Mouse (Mus musculus) stomach, embryonic 15.5 days (tissue): ENCODE results near the gene Ldb2. TPM values are rescaled to one million over a fixed set of nuclear protein-coding genes. Genes with fewer than 3 reads are reported as not detected.
A peak's percentile ranks its signal among the peaks of the same experiment; 100 is the strongest.

Experiments
- ATAC-seq: fragments of 200-750 bp; cut with Nextera tagmentation; 2 replicates; pipeline ENCODE4 v1.8.0; 2017; ENCODE audit warnings: low read depth, moderate number of reproducible peaks, moderate TSS enrichment; ENCODE audit not compliant: insufficient read depth, low FRiP score
- H3K27ac ChIP-seq: fragments of 300-500 bp; sonication (generic); 2 replicates; pipeline ENCODE4 v1.5.1; 2015; ENCODE audit warnings: mild to moderate bottlenecking, inconsistent platforms
- H3K27me3 ChIP-seq: fragments of 300-500 bp; sonication (generic); replicated peaks from 2 replicates; pipeline ENCODE4 v1.6.1; 2015; ENCODE audit warnings: inconsistent platforms
- H3K36me3 ChIP-seq: fragments of 300-500 bp; sonication (generic); 2 replicates; pipeline ENCODE4 v1.6.1; 2015; ENCODE audit warnings: inconsistent platforms
- H3K4me1 ChIP-seq: fragments of 300-500 bp; sonication (generic); 2 replicates; pipeline ENCODE4 v1.6.1; 2015; ENCODE audit warnings: inconsistent platforms
- H3K4me2 ChIP-seq: fragments of 300-500 bp; sonication (generic); 2 replicates; pipeline ENCODE4 v1.6.1; 2015; ENCODE audit warnings: mild to moderate bottlenecking, inconsistent platforms
- H3K4me3 ChIP-seq: fragments of 300-500 bp; sonication (generic); replicated peaks from 2 replicates; pipeline ENCODE4 v1.5.1; 2015; ENCODE audit warnings: inconsistent platforms
- H3K9ac ChIP-seq: fragments of 300-500 bp; sonication (generic); 2 replicates; pipeline ENCODE4 v1.6.1; 2015; ENCODE audit warnings: inconsistent platforms
- H3K9me3 ChIP-seq: fragments of 300-500 bp; sonication (generic); 2 replicates; pipeline ENCODE4 v1.6.1; 2016; ENCODE audit warnings: inconsistent platforms
- WGBS: fragments of 180-500 bp; shearing (Covaris S2); methylation state at CpG from one replicate; pipeline ENCODE4 v1.1.7; 2015; 5-methylcytosine and 5-hydroxymethylcytosine counted together
- polyA plus RNA-seq: library from polyadenylated mRNA; unstranded; fragments of >200 nt; fragmentation: Nextera tagmentation; extraction: Ambion mirVana; gene quantifications from 2 replicates; pipeline ENCODE4 v1.2.1, GENCODE M21; 2015

Ldb2 gene
- polyA plus RNA-seq, 1 experiment from 2014 or later = 41.4 TPM

DNA sequence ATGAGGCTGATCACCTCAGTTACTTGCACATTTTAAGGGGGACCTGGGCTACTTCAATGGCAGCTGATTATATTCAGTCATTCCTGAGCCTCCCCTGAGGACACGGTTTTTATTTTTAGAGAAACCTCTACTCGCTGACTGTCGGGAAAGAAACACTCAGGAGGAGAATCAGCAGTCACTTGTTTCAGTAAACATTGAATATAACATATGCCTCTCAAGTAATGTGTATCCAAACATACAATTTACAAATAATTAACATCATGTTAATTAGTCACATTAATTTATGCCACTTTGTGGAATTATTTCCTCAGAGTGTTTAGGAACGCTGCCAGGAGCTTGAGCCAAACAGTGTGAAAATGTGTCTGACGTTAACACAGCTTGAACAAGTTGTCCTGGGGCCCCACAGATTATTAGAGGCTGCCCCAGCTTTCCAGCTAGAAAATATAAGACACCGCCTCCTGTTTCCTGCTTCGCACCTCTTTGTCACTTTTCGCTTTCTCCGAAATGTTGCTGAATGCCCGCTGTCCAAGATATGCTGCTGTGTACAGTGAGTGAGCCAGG is 219.5 kb downstream of the Ldb2 start:
- no peak overlapping the region for H3K27ac ChIP-seq
- H3K36me3 ChIP-seq = no peaks in the 10 kb centered on the region
- H3K9me3 ChIP-seq = no peaks in the 10 kb centered on the region
- H3K9ac ChIP-seq = no peak overlapping the region
- 0 out of 2 replicates have a peak, but pooled peaks cover 3% of the 10 kb centered on the region for H3K4me1 ChIP-seq
- no peak overlapping the region for H3K4me2 ChIP-seq
- WGBS = 52% methylated on average over 10 of the region's 10 CpGs
- ATAC-seq = no peak
- H3K4me3 ChIP-seq = no peak overlapping the region
- H3K27me3 ChIP-seq = no peaks in the 10 kb centered on the region

DNA sequence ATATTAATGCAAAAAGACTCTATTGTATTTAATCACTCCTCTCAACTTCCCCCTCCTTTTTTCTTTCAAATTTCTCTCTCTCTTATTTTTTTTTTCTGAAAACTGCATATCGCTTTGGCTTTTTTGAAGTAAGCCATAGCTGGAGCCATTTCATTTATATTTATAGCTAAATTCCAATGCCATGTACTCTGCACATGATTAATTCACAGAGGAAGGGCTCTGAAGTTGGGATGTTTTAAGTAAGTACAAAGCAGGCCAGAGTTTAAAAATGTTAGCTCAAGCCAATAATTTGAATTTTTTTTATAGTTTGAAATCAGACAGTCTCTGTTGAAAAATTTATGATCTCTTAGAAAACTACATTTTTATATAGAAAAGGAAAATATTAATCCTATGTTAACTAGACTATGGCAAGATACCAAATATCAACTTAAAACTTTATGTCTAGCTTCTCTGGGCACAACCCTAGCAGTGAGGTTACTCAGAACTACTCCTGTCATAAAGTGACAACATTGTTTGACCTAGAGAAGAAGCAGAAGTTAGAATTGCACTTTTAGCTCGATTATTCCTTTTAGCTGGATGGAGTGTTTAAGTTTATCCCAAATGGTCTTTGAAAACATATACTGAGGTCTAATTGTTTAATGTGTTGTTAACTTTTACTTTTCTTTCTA is 222.7 kb downstream of the Ldb2 start:
- Histone ChIP-seq H3K4me1 (0 out of 2 replicates have a peak, but pooled peaks cover 3% of the 10 kb centered on the region), H3K4me2 (no peak overlapping the region), H3K9me3 (no peaks in the 10 kb centered on the region), H3K9ac (no peak overlapping the region), H3K27me3 (no peaks in the 10 kb centered on the region), H3K36me3 (no peaks in the 10 kb centered on the region), H3K4me3 (no peak overlapping the region), H3K27ac (no peak overlapping the region)
- 36% methylated on average over 2 of the region's 2 CpGs for WGBS
- 0 out of 2 replicates have a peak, but pooled peaks have one; percentile 10 for ATAC-seq

DNA sequence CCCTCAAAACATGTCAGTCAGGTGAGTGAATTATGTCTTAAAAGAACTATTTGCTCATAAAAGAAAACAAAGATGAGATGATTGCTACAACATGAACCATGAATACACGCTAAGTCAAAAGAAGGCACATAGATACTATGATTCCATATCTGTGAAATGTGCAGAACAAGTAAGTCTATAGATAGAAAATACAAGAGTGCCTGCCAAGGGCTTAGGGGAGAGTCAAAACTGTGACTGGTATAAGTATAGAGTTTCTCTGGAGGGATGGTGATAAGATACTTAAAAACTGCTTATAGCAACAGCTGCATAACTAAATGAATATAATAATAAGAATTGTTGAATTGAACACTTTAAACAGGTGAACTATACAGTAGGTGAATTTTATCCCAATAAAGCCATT is 224.8 kb downstream of the Ldb2 start:
- H3K4me2 ChIP-seq = no peak overlapping the region
- ATAC-seq = no peak
- no peaks in the 10 kb centered on the region for H3K27me3 ChIP-seq
- no peak overlapping the region for H3K9ac ChIP-seq
- H3K4me1 ChIP-seq = no peaks in the 10 kb centered on the region
- H3K36me3 ChIP-seq = no peaks in the 10 kb centered on the region
- no peak overlapping the region for H3K4me3 ChIP-seq
- no peak overlapping the region for H3K27ac ChIP-seq
- no peaks in the 10 kb centered on the region for H3K9me3 ChIP-seq
- 91% methylated on average over 1 of the region's 1 CpGs for whole genome bisulfite sequencing

DNA sequence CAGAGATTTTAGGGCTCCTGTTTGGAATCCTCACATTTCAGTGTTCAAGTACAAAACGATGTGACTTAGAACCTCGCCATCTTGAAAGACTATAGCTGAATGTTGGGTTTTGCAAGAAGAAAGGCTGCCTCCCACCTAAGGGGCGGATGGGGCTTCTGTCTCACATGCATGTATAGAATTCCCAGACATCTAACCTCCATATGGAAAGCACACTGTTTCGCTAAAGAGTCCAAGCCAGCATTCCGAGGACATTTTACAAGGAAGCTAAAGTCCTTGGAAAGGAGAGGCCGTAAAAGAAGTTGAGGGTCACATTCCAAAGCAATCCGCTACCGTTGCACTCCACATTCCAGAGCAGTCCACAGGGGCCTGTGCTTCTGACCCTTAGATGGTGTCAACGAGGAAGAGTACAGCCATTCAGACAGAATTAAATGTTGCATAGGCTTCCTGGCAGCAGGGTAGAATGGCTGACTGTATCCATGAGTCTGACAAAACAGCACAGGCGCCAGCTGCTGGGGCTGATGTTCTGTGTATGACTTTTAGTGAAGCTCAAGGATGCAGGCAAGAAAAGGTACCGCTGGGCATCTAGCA is 245.6 kb downstream of the Ldb2 start:
- no peaks in the 10 kb centered on the region for H3K27me3 ChIP-seq
- H3K9ac ChIP-seq = no peak overlapping the region
- H3K9me3 ChIP-seq = no peaks in the 10 kb centered on the region
- H3K4me2 ChIP-seq = no peak overlapping the region
- no peak overlapping the region for H3K27ac ChIP-seq
- no peak for ATAC-seq
- 77% methylated on average over 11 of the region's 11 CpGs for WGBS
- no peaks in the 10 kb centered on the region; the same call in 1 of the 2 replicates for H3K4me1 ChIP-seq
- no peak overlapping the region for H3K4me3 ChIP-seq
- no peaks in the 10 kb centered on the region for H3K36me3 ChIP-seq

DNA sequence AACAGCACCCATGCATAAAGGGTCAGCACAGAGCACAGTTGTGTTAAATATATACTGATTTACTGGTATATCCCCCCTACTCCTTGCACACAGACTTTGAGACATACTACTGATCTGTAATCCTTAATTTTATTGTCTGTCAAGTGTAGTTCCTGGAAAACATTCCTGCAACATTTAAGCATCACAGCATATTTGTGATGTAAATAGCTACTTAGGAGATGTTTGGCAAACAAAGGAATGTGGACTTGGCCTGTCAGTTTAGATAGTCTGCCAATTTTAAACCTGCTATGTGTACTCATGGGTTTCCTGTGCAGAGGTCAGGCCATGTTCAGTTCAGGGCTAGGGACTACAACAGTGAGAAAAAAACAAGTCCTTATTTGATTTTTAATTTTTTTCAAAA is 246.3 kb downstream of the Ldb2 start:
- no peaks in the 10 kb centered on the region for H3K27me3 ChIP-seq
- ATAC-seq = no peak
- no peaks in the 10 kb centered on the region for H3K9me3 ChIP-seq
- H3K4me3 ChIP-seq = no peak overlapping the region
- no peaks in the 10 kb centered on the region for H3K36me3 ChIP-seq
- no peak overlapping the region for H3K4me2 ChIP-seq
- H3K9ac ChIP-seq = no peak overlapping the region
- no peak overlapping the region for H3K27ac ChIP-seq
- no peaks in the 10 kb centered on the region; the same call in 1 of the 2 replicates for H3K4me1 ChIP-seq

DNA sequence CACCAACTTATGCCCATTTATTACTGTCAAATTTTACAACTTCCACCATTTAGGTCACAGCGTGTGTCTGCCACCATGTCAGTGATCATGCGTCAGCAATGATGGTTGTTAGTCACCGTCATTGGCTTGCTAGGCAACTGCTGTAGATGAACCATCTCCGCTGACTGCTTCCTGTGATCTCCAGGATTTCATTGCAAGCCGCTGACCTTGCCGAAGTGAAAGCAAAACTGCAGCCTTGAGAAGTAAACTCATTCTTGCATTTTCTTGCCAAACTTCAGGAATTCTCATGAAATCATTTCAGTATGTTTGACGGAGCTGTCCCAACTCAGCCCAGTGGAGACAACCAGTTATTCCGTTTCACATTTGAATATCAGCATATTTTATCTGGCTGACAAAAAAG is 247.4 kb downstream of the Ldb2 start:
- Histone ChIP-seq H3K27ac (no peak overlapping the region), H3K4me2 (no peak overlapping the region), H3K9me3 (no peaks in the 10 kb centered on the region), H3K36me3 (no peaks in the 10 kb centered on the region), H3K27me3 (no peaks in the 10 kb centered on the region), H3K4me3 (no peak overlapping the region), H3K4me1 (no peaks in the 10 kb centered on the region; the same call in 1 of the 2 replicates), H3K9ac (no peak overlapping the region)
- no peak for ATAC-seq
- WGBS = 78% methylated on average over 8 of the region's 8 CpGs

DNA sequence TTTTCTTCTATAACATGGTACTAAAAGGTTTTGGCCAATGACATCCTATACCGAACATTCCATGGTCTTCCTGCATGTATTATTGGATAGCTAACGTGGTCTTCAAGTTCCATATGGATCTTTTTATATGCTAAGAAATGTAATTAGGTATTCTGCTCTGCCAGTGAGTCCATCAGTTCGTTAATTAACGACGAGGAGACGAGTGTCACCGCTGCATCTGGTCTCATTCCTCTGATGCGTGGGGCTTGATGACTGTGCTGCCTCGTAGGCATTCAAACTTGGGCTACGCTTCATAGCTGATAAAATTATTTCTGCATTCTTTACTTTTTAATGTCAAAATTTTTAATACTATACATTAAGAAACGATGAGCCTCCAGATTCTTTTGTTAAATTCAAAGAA is 251.0 kb downstream of the Ldb2 start:
- no peaks in the 10 kb centered on the region for H3K27me3 ChIP-seq
- H3K9ac ChIP-seq = no peak overlapping the region
- no peak for ATAC-seq
- no peaks in the 10 kb centered on the region; the same call in 1 of the 2 replicates for H3K4me1 ChIP-seq
- WGBS = 92% methylated on average over 11 of the region's 11 CpGs
- H3K9me3 ChIP-seq = no peaks in the 10 kb centered on the region
- H3K4me3 ChIP-seq = no peak overlapping the region
- H3K36me3 ChIP-seq = no peaks in the 10 kb centered on the region
- no peak overlapping the region for H3K4me2 ChIP-seq
- H3K27ac ChIP-seq = no peak overlapping the region

DNA sequence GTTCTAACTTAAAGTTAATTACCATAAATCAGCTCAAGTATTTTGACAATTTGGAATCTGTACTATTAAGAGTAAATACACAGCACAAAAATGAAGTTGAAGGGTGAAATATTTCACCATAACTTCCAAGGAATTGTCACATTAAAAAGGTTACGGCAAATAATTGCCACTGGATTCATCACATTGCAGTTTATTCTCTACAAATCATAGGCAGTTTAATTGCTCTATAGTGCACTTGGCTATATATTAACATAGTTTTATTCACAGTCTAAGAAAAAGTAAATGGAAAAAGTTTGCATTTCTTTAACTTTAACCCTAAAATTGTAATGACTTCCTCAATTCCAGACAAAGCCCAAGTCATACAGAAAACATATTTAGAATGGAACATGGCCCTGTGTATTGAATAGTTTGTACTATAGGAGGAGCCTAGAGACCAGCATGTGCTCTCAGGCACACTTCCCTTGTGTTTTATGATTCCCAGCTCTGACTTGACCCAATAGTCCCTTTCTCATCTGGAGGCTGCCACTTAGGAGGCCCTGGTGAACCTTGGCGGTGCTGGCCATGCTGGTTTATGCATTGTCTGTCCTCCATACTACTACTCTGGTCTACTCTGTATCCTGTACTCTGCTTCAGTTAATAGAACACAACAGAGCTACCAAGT is 255.9 kb downstream of the Ldb2 start:
- no peak overlapping the region for H3K4me2 ChIP-seq
- H3K27me3 ChIP-seq = no peaks in the 10 kb centered on the region
- H3K9ac ChIP-seq = no peak overlapping the region
- no peak overlapping the region for H3K4me3 ChIP-seq
- H3K4me1 ChIP-seq = no peaks in the 10 kb centered on the region
- H3K9me3 ChIP-seq = no peaks in the 10 kb centered on the region
- H3K27ac ChIP-seq = no peak overlapping the region
- 81% methylated on average over 2 of the region's 2 CpGs for WGBS
- no peaks in the 10 kb centered on the region for H3K36me3 ChIP-seq
- ATAC-seq = no peak

DNA sequence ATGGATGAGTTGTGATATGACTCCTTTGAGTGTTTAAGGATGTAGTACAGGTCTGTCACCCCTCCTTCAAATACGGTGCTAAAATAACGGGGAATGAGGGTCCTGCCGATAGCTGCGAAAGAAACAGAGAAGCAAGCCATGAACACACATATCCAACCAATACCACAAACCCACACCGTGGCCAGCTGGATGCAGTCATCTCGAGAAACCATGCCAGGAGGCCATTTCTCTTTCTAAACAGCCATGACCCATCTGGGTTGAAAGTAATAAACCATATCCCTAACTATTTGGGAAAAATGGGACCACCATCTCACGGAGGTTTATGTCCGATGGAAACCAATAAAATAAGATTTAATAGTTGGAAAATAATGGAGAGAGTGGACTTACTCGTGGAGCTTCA is 257.7 kb downstream of the Ldb2 start:
- Histone ChIP-seq H3K4me1 (no peaks in the 10 kb centered on the region), H3K9ac (no peak overlapping the region), H3K4me2 (no peak overlapping the region), H3K36me3 (no peaks in the 10 kb centered on the region), H3K27me3 (no peaks in the 10 kb centered on the region), H3K9me3 (no peaks in the 10 kb centered on the region), H3K4me3 (no peak overlapping the region), H3K27ac (no peak overlapping the region)
- ATAC-seq = no peak
- 74% methylated on average over 9 of the region's 9 CpGs for WGBS

DNA sequence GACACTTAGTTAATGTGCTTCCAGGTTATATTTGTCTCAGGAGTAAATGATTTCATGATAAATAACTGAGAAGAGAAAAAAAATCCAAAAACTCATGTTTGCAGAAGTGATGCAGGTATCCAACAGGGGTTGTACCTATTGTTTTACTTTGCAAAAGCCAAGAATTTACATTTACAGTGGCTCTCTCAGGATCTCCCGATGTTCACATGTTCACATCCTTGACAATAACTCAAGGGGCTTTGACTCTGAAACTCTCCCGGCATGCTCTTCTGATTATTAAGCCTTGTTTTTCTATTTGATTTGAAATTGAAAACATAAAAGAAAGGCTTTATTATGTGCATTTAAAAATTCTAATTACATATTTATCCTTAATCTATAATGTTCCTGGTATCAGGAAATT is 260.8 kb downstream of the Ldb2 start:
- no peak for ATAC-seq
- Histone ChIP-seq H3K27ac (no peak overlapping the region), H3K27me3 (no peaks in the 10 kb centered on the region), H3K9me3 (no peaks in the 10 kb centered on the region), H3K36me3 (no peaks in the 10 kb centered on the region), H3K4me2 (no peak overlapping the region), H3K4me1 (no peaks in the 10 kb centered on the region), H3K4me3 (no peak overlapping the region), H3K9ac (no peak overlapping the region)
- WGBS = 76% methylated on average over 2 of the region's 2 CpGs

DNA sequence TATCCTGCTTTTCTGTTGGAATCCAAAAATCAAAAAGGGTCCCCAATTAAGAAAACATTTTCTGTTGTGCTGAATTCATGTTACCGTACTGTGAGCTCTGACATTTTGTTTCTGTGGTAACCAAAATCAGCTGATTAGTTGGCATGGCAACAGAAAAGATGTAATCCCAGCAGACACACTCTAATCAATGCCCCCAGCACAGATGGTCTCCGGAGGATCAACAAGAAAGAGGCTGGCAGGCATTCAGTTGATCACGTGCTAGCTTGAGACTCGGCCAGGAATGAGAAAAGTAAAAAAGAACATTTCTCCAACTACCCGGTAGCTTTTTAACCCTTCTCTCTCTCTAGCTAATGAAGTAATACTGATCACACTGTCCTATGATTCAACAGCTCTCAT is 261.5 kb downstream of the Ldb2 start:
- Histone ChIP-seq H3K9me3 (no peaks in the 10 kb centered on the region), H3K27me3 (no peaks in the 10 kb centered on the region), H3K4me1 (no peaks in the 10 kb centered on the region), H3K36me3 (no peaks in the 10 kb centered on the region), H3K27ac (no peak overlapping the region), H3K4me2 (no peak overlapping the region), H3K4me3 (no peak overlapping the region), H3K9ac (no peak overlapping the region)
- WGBS = 30% methylated on average over 5 of the region's 5 CpGs
- no peak for ATAC-seq

DNA sequence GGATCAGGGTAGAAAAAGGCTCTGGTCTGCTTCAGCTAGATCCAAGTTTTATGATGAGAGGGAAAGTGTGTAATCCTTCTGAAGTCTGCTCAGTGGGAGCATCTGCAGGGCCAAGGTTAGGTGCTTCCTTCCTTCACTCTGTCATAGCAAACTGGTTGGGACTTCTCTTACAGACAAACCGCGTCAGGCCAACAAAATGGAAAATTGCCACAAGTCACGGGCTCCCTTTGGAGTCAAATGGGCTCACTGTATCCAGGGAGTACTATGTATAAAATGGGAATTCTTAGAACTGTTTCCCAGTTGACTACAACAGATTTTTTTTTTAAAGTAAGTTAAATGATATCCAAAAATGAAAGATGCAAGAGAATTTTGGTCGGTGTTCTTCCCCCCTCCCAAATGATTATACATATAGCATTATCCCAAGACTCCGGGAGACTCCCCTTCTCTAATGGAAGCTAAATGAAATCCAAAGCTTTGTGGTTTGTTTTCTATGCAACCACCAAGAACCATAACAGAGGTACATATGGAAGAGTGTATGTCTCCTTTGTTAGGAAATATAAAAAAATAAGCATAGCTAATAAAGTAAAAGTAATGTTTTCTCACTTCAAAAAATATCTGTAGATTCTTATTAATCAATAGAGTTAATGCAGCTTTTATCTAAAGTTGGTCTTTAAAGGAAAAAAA is 262.0 kb downstream of the Ldb2 start:
- Histone ChIP-seq H3K9me3 (no peaks in the 10 kb centered on the region), H3K4me2 (no peak overlapping the region), H3K4me3 (no peak overlapping the region), H3K9ac (no peak overlapping the region), H3K27ac (no peak overlapping the region), H3K36me3 (no peaks in the 10 kb centered on the region), H3K27me3 (no peaks in the 10 kb centered on the region), H3K4me1 (no peaks in the 10 kb centered on the region)
- no peak for ATAC-seq
- WGBS = 85% methylated on average over 5 of the region's 5 CpGs
